Mouse (Mus musculus) hindbrain, embryonic 13.5 days (tissue): ENCODE data around the gene Rnf186. TPM values are rescaled to one million over a fixed set of nuclear protein-coding genes. Genes with fewer than 3 reads are reported as not detected.

Source experiments
- ATAC-seq: fragments of 200-750 bp; cut with Nextera tagmentation; 2 replicates; pipeline ENCODE4 v1.8.0; 2017; ENCODE audit warnings: moderate TSS enrichment; ENCODE audit not compliant: low FRiP score
- H3K27ac ChIP-seq: fragments of 300-500 bp; sonication (generic); 2 replicates; pipeline ENCODE4 v1.5.1; 2015; ENCODE audit warnings: inconsistent platforms, mild to moderate bottlenecking, moderate library complexity
- H3K27me3 ChIP-seq: fragments of 300-500 bp; sonication (generic); 2 replicates; pipeline ENCODE4 v1.6.1; 2015; ENCODE audit warnings: mild to moderate bottlenecking, inconsistent platforms
- H3K36me3 ChIP-seq: fragments of 300-500 bp; sonication (generic); 2 replicates; pipeline ENCODE4 v1.6.1; 2015; ENCODE audit warnings: mild to moderate bottlenecking, inconsistent platforms
- H3K4me1 ChIP-seq: fragments of 300-500 bp; sonication (generic); replicated peaks from 2 replicates; pipeline ENCODE4 v1.6.1; 2015; ENCODE audit warnings: inconsistent platforms
- H3K4me2 ChIP-seq: fragments of 300-500 bp; sonication (generic); 2 replicates; pipeline ENCODE4 v1.6.1; 2015; ENCODE audit warnings: inconsistent platforms, mild to moderate bottlenecking, moderate library complexity
- H3K4me3 ChIP-seq: fragments of 300-500 bp; sonication (generic); 2 replicates; pipeline ENCODE4 v1.5.1; 2015; ENCODE audit warnings: mild to moderate bottlenecking, inconsistent platforms
- H3K9ac ChIP-seq: fragments of 300-500 bp; sonication (generic); 2 replicates; pipeline ENCODE4 v1.6.1; 2015; ENCODE audit warnings: mild to moderate bottlenecking, inconsistent platforms
- H3K9me3 ChIP-seq: fragments of 300-500 bp; sonication (generic); 2 replicates; pipeline ENCODE4 v1.6.1; 2016; ENCODE audit warnings: inconsistent platforms
- WGBS: fragments of 180-500 bp; shearing (Covaris S2); methylation state at CpG from one replicate; pipeline ENCODE4 v1.1.7; 2015; 5-methylcytosine and 5-hydroxymethylcytosine counted together
- polyA plus RNA-seq: library from polyadenylated mRNA; unstranded; fragments of >200 nt; fragmentation: Nextera tagmentation; extraction: Ambion mirVana; gene quantifications from 2 replicates; pipeline ENCODE4 v1.2.1, GENCODE M21; 2015

The Rnf186 gene
- polyA plus RNA-seq, result not detected in 2 replicates

- no peaks in the 10 kb centered on the region for H3K9me3 ChIP-seq
- no peak within 1 kb of the TSS for H3K4me3 ChIP-seq
- no peak within 1 kb of the TSS for H3K27ac ChIP-seq
- 96% methylated on average over 13 of the region's 13 CpGs for WGBS
- no peak for ATAC-seq
- no peaks in the 10 kb centered on the region for H3K27me3 ChIP-seq
- no peak within 1 kb of the TSS for H3K9ac ChIP-seq
- peaks cover under 1% of the 10 kb centered on the region; the same call in 1 of the 2 replicates for H3K4me1 ChIP-seq
- no peak within 1 kb of the TSS for H3K4me2 ChIP-seq
- H3K36me3 ChIP-seq, result no peaks in the 10 kb centered on the region
These were observed at the start of gene Rnf186 for GRCm38 (mm10) chr4:138966866-138967265. Gene Rnf186, plus strand, starts transcription at chr4:138967112.

- Histone ChIP-seq H3K4me3 (no peak overlapping the region), H3K4me1 (peaks cover 17% of the 10 kb centered on the region), H3K36me3 (no peaks in the 10 kb centered on the region), H3K9me3 (no peaks in the 10 kb centered on the region), H3K4me2 (no peak overlapping the region), H3K27me3 (no peaks in the 10 kb centered on the region), H3K27ac (no peak overlapping the region), H3K9ac (no peak overlapping the region)
- no peak for ATAC-seq
- WGBS, result 85% methylated on average over 9 of the region's 9 CpGs
These were observed 49.6 kb upstream of the Rnf186 start for GRCm38 (mm10) chr4:138917282-138917681.

DNA sequence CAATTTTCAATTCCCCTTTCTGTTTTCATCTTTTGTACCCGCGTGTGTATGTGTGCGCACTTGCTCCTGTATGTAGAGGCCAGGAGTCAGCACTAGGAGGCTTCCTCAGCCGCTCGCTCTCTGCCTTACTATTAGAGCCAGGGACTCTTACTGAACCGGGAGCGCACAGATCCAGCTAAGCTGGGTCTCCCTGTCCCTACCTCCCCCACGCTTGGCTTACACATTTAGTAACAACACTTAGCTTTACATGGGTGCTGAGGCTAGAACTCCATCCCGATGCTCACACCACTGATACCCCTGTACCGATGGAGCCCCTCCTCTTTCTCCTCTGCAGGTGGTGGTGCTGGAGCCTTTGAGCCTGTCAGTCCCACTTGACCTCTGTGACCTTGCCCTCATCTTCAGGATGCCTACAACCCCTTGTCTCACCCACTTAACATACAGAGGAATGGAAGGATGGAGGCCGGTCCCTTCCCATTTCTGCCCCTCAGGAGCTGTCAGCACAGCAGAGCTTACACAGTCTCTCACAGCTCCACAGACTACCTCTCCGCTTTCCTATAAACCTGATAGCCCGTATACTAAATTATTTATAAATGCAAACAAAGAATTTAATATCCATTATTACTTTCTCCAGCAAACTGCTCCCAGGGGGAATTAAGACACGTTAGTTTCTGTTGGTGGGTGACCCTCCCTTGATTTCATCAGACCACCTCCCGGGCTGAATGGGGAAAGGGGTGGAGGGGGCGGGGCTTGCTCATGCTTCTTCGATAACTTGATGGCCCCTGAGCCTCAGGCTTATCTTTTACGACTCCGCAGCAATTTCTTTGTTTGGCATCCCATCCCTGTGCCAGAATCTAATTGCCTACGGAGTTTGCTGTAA is 45.4 kb upstream of the Rnf186 start:
- Histone ChIP-seq H3K4me3 (peak overlapping the region; percentile 32), H3K27ac (peak overlapping the region; percentile 62; the same call in 1 of the 2 replicates), H3K36me3 (no peaks in the 10 kb centered on the region), H3K4me1 (peaks cover 7% of the 10 kb centered on the region), H3K27me3 (0 out of 2 replicates have a peak, but pooled peaks cover under 1% of the 10 kb centered on the region), H3K9ac (peak overlapping the region; percentile 58; the same call in 1 of the 2 replicates), H3K4me2 (peak overlapping the region; percentile 52), H3K9me3 (no peaks in the 10 kb centered on the region)
- peak; percentile 70 for ATAC-seq
- WGBS, result 31% methylated on average over 20 of the region's 20 CpGs

GRCm38 (mm10) chr4:138922131-138922459 is 44.8 kb upstream of the Rnf186 start:
- H3K27me3 ChIP-seq, result 0 out of 2 replicates have a peak, but pooled peaks cover 2% of the 10 kb centered on the region
- peak overlapping the region; percentile 32 for H3K4me3 ChIP-seq
- ATAC-seq, result peak; percentile 74
- WGBS, result 4% methylated on average over 11 of the region's 11 CpGs
- H3K9ac ChIP-seq, result peak overlapping the region; percentile 58; the same call in 1 of the 2 replicates
- no peaks in the 10 kb centered on the region for H3K36me3 ChIP-seq
- no peaks in the 10 kb centered on the region for H3K9me3 ChIP-seq
- H3K4me2 ChIP-seq, result peak overlapping the region; percentile 52
- peak overlapping the region; percentile 12; the same call in 1 of the 2 replicates for H3K27ac ChIP-seq
- H3K4me1 ChIP-seq, result peaks cover 7% of the 10 kb centered on the region

DNA sequence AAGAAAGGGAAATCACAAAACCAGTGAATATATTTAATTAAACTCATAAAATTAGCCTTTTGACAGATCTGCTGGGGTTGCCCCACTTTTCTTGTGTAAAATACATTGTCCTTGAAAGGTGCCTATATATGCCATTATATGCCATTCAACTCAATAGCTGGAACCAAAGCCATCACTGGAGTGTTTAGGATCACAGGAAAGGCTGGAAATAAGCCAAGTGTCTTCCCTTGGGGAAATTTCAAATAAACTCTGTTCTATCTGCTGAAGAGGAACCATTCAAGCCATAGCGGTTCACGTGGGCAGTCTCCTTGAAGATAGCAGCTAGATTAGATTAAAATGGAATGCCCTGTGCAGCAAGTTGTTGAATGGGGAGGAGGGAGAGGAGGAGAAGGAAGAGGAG is 41.4 kb upstream of the Rnf186 start:
- Histone ChIP-seq H3K27ac (no peak overlapping the region), H3K9ac (no peak overlapping the region), H3K36me3 (no peaks in the 10 kb centered on the region), H3K4me3 (no peak overlapping the region), H3K4me2 (no peak overlapping the region), H3K9me3 (no peaks in the 10 kb centered on the region), H3K4me1 (peaks cover 7% of the 10 kb centered on the region), H3K27me3 (peaks cover 6% of the 10 kb centered on the region; the same call in 1 of the 2 replicates)
- 60% methylated on average over 2 of the region's 2 CpGs for WGBS
- no peak for ATAC-seq

- H3K4me2 ChIP-seq, result no peak overlapping the region
- WGBS, result 87% methylated on average over 3 of the region's 3 CpGs
These were observed 33.0 kb upstream of the Rnf186 start for GRCm38 (mm10) chr4:138933862-138934261.

GRCm38 (mm10) chr4:138934456-138935145 is 32.3 kb upstream of the Rnf186 start:
- H3K9me3 ChIP-seq, result no peaks in the 10 kb centered on the region
- H3K4me2 ChIP-seq, result no peak overlapping the region
- H3K27me3 ChIP-seq, result no peaks in the 10 kb centered on the region
- no peak for ATAC-seq
- no peaks in the 10 kb centered on the region for H3K4me1 ChIP-seq
- no peak overlapping the region for H3K4me3 ChIP-seq
- no peak overlapping the region for H3K27ac ChIP-seq
- H3K36me3 ChIP-seq, result no peaks in the 10 kb centered on the region
- WGBS, result 87% methylated on average over 11 of the region's 11 CpGs
- no peak overlapping the region for H3K9ac ChIP-seq

More at GRCm38 (mm10) chr4:138933862-138934261, 33.0 kb upstream of the Rnf186 start:
- no peaks in the 10 kb centered on the region for H3K9me3 ChIP-seq
- no peak overlapping the region for H3K9ac ChIP-seq
- H3K4me1 ChIP-seq, result no peaks in the 10 kb centered on the region
- no peak overlapping the region for H3K4me3 ChIP-seq
- H3K27ac ChIP-seq, result no peak overlapping the region
- ATAC-seq, result no peak
- no peaks in the 10 kb centered on the region for H3K36me3 ChIP-seq
- H3K27me3 ChIP-seq, result no peaks in the 10 kb centered on the region

DNA sequence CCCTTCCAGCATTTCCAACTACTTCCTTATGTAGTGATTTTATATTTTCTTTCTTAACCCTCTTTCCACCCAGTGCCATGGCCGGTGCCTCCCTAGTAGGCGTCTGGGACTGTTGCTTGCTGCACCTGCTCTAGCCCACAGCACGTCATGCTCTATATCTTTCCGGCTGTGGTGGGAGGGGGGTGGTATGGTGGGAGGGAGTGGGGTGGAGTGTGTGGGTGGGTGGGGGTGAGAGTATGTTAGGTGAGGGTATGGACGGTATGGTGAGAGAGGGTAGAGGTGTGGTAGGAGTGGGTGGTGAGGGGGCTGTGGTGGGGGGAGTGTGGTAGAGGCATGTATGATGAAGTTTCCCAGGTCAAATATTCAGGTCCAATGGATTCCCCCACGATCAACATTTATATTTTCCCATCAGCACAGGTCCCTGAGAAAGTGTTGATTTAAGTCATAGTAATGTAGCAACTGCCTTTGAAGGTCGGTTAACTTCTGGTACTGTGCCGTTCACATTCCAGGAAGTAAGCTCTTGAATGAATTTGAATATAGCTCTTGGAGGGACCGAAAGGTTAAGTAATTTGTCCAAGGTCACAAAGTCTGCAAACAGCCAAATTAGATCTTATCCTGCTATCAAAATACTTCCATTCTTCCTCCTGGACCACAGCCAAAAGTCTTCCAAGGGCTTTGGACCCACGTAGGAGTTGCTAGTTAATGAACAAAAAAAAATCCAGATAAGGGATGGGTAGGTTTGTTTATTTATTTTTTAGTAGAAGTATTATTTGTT is 28.2 kb upstream of the Rnf186 start:
- 81% methylated on average over 10 of the region's 10 CpGs for WGBS
- H3K4me2 ChIP-seq, result no peak overlapping the region
- H3K36me3 ChIP-seq, result no peaks in the 10 kb centered on the region
- H3K9ac ChIP-seq, result no peak overlapping the region
- no peaks in the 10 kb centered on the region for H3K9me3 ChIP-seq
- ATAC-seq, result no peak
- peaks cover 8% of the 10 kb centered on the region; the same call in 1 of the 2 replicates for H3K4me1 ChIP-seq
- no peak overlapping the region for H3K27ac ChIP-seq
- no peak overlapping the region for H3K4me3 ChIP-seq
- 0 out of 2 replicates have a peak, but pooled peaks cover 3% of the 10 kb centered on the region for H3K27me3 ChIP-seq

- Histone ChIP-seq H3K4me1 (peaks cover 8% of the 10 kb centered on the region; the same call in 1 of the 2 replicates), H3K27me3 (0 out of 2 replicates have a peak, but pooled peaks cover 6% of the 10 kb centered on the region), H3K4me2 (no peak overlapping the region), H3K9ac (no peak overlapping the region), H3K9me3 (no peaks in the 10 kb centered on the region), H3K36me3 (no peaks in the 10 kb centered on the region), H3K4me3 (no peak overlapping the region), H3K27ac (no peak overlapping the region)
- 54% methylated on average over 4 of the region's 4 CpGs for WGBS
- no peak for ATAC-seq
These were observed 27.4 kb upstream of the Rnf186 start for GRCm38 (mm10) chr4:138939481-138939880.

GRCm38 (mm10) chr4:138941401-138941800 is 25.5 kb upstream of the Rnf186 start:
- 37% methylated on average over 7 of the region's 7 CpGs for WGBS
- Histone ChIP-seq H3K4me1 (peaks cover 8% of the 10 kb centered on the region; the same call in 1 of the 2 replicates), H3K27me3 (0 out of 2 replicates have a peak, but pooled peaks cover 6% of the 10 kb centered on the region), H3K4me2 (no peak overlapping the region), H3K27ac (no peak overlapping the region), H3K36me3 (no peaks in the 10 kb centered on the region), H3K4me3 (no peak overlapping the region), H3K9ac (no peak overlapping the region), H3K9me3 (no peaks in the 10 kb centered on the region)
- ATAC-seq, result no peak

- Histone ChIP-seq H3K9ac (no peak overlapping the region), H3K36me3 (no peaks in the 10 kb centered on the region), H3K27ac (no peak overlapping the region), H3K4me2 (no peak overlapping the region), H3K4me3 (no peak overlapping the region), H3K4me1 (peaks cover 8% of the 10 kb centered on the region; the same call in 1 of the 2 replicates), H3K27me3 (0 out of 2 replicates have a peak, but pooled peaks cover 6% of the 10 kb centered on the region), H3K9me3 (no peaks in the 10 kb centered on the region)
- ATAC-seq, result no peak
- WGBS, result 68% methylated on average over 6 of the region's 6 CpGs
These were observed 24.9 kb upstream of the Rnf186 start for GRCm38 (mm10) chr4:138941966-138942365.
